Mouse (Mus musculus): Measurements from ENCODE around the gene Ltbr.

GRCm38 (mm10) chr6:125352046-125352384 is 38.3 kb upstream of the Ltbr start:
- TF ChIP-seq ZC3H11A (IDR thresholded peaks at IDR 0.05; ENCODE audit: borderline replicate concordance, low read depth, low read length) (no peak), HCFC1 (IDR thresholded peaks at IDR 0.05; ENCODE audit: borderline replicate concordance, insufficient read depth, low read length) (no peak), ZNF384 (IDR thresholded peaks at IDR 0.05; ENCODE audit: low read depth, low read length) (no peak), CHD2 (IDR thresholded peaks at IDR 0.05; ENCODE audit: low read depth, low read length) (no peak)

Measured in ES-E14 (cell line).